Mouse (Mus musculus) stomach, embryonic 14.5 days (tissue): ENCODE results near the gene Catsperd. TPM values are rescaled to one million over a fixed set of nuclear protein-coding genes. Genes with fewer than 3 reads are reported as not detected.

Experiments used
- ATAC-seq: fragments of 200-750 bp; cut with Nextera tagmentation; 2 replicates; pipeline ENCODE4 v1.8.0; 2017; ENCODE audit warnings: low read depth, moderate TSS enrichment; ENCODE audit not compliant: insufficient number of reproducible peaks, insufficient read depth, low FRiP score
- H3K27ac ChIP-seq: fragments of 300-500 bp; sonication (generic); 2 replicates; pipeline ENCODE4 v1.5.1; 2014; ENCODE audit warnings: mild to moderate bottlenecking, low read length, moderate library complexity, mixed read lengths
- H3K27me3 ChIP-seq: fragments of 300-500 bp; sonication (generic); 2 replicates; pipeline ENCODE4 v1.6.1; 2014; ENCODE audit warnings: low read length, control low read depth, mixed read lengths; ENCODE audit not compliant: control insufficient read depth, insufficient read depth
- H3K36me3 ChIP-seq: fragments of 300-500 bp; sonication (generic); 2 replicates; pipeline ENCODE4 v1.6.1; 2014; ENCODE audit warnings: mild to moderate bottlenecking, control low read depth, low read length, moderate library complexity, mixed read lengths; ENCODE audit not compliant: control insufficient read depth, insufficient read depth
- H3K4me1 ChIP-seq: fragments of 300-500 bp; sonication (generic); 2 replicates; pipeline ENCODE4 v1.6.1; 2014; ENCODE audit warnings: low read length, control low read depth, mixed read lengths; ENCODE audit not compliant: control insufficient read depth, insufficient read depth
- H3K4me2 ChIP-seq: fragments of 300-500 bp; sonication (generic); replicated peaks from 2 replicates; pipeline ENCODE4 v1.6.1; 2014; ENCODE audit warnings: low read depth, low read length, control low read depth
- H3K4me3 ChIP-seq: fragments of 300-500 bp; sonication (generic); 2 replicates; pipeline ENCODE4 v1.5.1; 2014; ENCODE audit warnings: low read depth, low read length, control low read depth
- H3K9ac ChIP-seq: fragments of 300-500 bp; sonication (generic); replicated peaks from 2 replicates; pipeline ENCODE4 v1.6.1; 2014; ENCODE audit warnings: low read depth, mild to moderate bottlenecking, control low read depth, low read length, moderate library complexity, mixed read lengths
- H3K9me3 ChIP-seq: fragments of 300-500 bp; sonication (generic); 2 replicates; pipeline ENCODE4 v1.6.1; 2016; ENCODE audit warnings: low read depth, low read length, control low read depth; ENCODE audit not compliant: control insufficient read depth
- WGBS: fragments of 180-500 bp; shearing (Covaris S2); extraction: QIAGEN DNeasy Blood & Tissue Kit; methylation state at CpG from one replicate; pipeline ENCODE4 v1.1.7; 2014; 5-methylcytosine and 5-hydroxymethylcytosine counted together
- polyA plus RNA-seq: library from polyadenylated mRNA; unstranded; fragments of >200 nt; fragmentation: Nextera tagmentation; extraction: Ambion mirVana; gene quantifications from 2 replicates; pipeline ENCODE4 v1.2.1, GENCODE M21; 2014

The Catsperd gene
- polyA plus RNA-seq, 1 experiment from 2014 or later = 0.46 TPM

DNA sequence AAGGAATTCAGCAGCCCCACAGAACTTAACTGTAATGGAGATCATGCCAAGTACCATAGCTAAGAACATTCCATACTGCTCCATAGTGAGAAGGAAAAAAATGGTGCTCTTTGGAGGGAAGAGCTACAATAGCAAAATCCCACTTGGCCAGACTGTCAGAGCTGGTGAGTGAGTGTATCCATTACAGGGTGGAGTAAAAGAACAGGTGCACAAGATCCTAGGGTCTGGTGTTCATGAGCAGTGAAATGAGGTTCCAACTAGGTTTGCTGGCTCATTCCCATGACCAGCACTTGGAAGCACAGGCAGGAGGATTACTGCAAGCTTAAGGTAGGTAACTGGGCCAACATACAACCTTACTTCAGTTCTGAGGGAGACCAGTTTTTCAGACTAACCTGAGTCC is 35.4 kb upstream of the Catsperd start:
- no peak overlapping the region for H3K27ac ChIP-seq
- no peak for ATAC-seq
- peaks cover 95% of the 10 kb centered on the region for H3K36me3 ChIP-seq
- H3K27me3 ChIP-seq = no peaks in the 10 kb centered on the region
- H3K4me3 ChIP-seq = no peak overlapping the region
- no peaks in the 10 kb centered on the region for H3K9me3 ChIP-seq
- H3K9ac ChIP-seq = no peak overlapping the region
- no peak overlapping the region for H3K4me2 ChIP-seq
- H3K4me1 ChIP-seq = no peaks in the 10 kb centered on the region

- no peak overlapping the region for H3K4me2 ChIP-seq
- WGBS = 82% methylated on average over 8 of the region's 8 CpGs
- no peak overlapping the region for H3K27ac ChIP-seq
- no peaks in the 10 kb centered on the region for H3K9me3 ChIP-seq
- ATAC-seq = no peak; the same call in 1 of the 2 replicates
- no peak overlapping the region for H3K9ac ChIP-seq
- H3K4me1 ChIP-seq = no peaks in the 10 kb centered on the region
- no peaks in the 10 kb centered on the region for H3K27me3 ChIP-seq
- no peak overlapping the region for H3K4me3 ChIP-seq
- peaks cover 91% of the 10 kb centered on the region for H3K36me3 ChIP-seq
Measured at GRCm38 (mm10) chr17:56593527-56594271, 34.2 kb upstream of the Catsperd start.

- 94% methylated on average over 28 of the region's 28 CpGs for whole genome bisulfite sequencing
- H3K4me3 ChIP-seq = no peak overlapping the region
- ATAC-seq = no peak
- peaks cover 87% of the 10 kb centered on the region for H3K36me3 ChIP-seq
- H3K9me3 ChIP-seq = no peaks in the 10 kb centered on the region
- H3K27ac ChIP-seq = no peak overlapping the region
- H3K4me1 ChIP-seq = peaks cover 5% of the 10 kb centered on the region; the same call in 1 of the 2 replicates
- H3K9ac ChIP-seq = no peak overlapping the region
- no peaks in the 10 kb centered on the region for H3K27me3 ChIP-seq
- no peak overlapping the region for H3K4me2 ChIP-seq
Measured at GRCm38 (mm10) chr17:56603186-56604069, 24.5 kb upstream of the Catsperd start.

DNA sequence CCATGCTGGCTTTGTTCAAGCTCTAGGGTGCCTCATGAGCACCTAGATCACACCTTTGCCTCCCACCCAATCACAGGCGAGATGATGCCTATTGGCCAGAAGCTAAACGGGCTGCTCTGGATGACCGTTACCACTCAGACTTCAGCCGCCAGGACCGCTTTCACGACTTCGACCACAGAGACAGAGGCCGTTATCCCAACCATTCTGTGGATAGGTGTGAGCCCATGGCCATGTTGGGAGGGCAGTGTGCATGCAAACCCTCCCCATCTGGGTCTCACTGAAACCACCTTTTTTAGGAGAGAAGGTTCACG is 23.9 kb upstream of the Catsperd start:
- Histone ChIP-seq H3K36me3 (peaks cover 87% of the 10 kb centered on the region), H3K4me3 (no peak overlapping the region), H3K27me3 (no peaks in the 10 kb centered on the region), H3K27ac (no peak overlapping the region), H3K9ac (no peak overlapping the region), H3K4me1 (peaks cover 9% of the 10 kb centered on the region; the same call in 1 of the 2 replicates), H3K9me3 (no peaks in the 10 kb centered on the region), H3K4me2 (no peak overlapping the region)
- no peak for ATAC-seq
- WGBS = 91% methylated on average over 9 of the region's 9 CpGs

DNA sequence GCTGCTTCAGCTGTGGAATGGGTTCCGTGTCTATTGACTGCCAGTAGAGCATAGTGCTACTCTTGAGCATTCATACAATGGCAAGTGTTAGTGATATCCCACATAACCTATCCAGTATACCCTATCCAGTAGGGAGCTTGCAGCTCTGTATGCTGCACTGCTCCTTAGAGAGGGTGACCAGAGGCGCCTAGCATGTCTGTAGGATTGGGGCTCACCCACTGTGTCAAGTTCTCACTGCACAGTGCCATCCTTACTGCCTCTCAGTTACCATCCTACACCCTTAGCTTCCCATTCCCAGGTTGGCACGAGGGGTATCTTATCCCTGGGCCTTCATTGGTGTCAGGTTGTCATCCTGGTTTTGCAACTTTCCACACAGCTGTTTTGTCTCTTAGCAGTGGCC is 23.5 kb upstream of the Catsperd start:
- no peaks in the 10 kb centered on the region for H3K9me3 ChIP-seq
- whole genome bisulfite sequencing = 91% methylated on average over 3 of the region's 3 CpGs
- H3K4me1 ChIP-seq = peaks cover 9% of the 10 kb centered on the region; the same call in 1 of the 2 replicates
- H3K4me2 ChIP-seq = no peak overlapping the region
- no peak for ATAC-seq
- no peak overlapping the region for H3K9ac ChIP-seq
- peaks cover 84% of the 10 kb centered on the region for H3K36me3 ChIP-seq
- H3K27me3 ChIP-seq = no peaks in the 10 kb centered on the region
- H3K27ac ChIP-seq = no peak overlapping the region
- H3K4me3 ChIP-seq = no peak overlapping the region

DNA sequence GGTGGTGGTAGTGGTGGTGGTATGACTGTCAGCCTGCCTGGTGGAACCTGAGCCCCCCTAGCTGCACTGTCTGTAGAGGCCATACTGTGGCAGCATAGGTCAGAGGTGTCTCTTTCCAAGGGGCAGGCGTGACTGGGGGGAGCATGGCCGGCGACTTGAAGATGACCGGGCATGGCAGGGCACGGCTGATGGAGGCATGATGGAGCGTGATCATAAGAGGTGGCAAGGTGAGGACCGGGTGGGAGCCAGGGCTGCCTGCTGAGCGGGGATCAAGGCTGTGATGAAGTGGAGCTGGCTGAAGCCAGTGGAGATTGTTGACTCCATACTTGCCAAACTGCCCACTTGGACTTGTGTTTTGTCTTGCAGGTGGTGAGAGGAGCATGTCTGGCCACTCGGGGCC is 22.5 kb upstream of the Catsperd start:
- Histone ChIP-seq H3K4me1 (peaks cover 9% of the 10 kb centered on the region; the same call in 1 of the 2 replicates), H3K27ac (no peak overlapping the region), H3K9me3 (no peaks in the 10 kb centered on the region), H3K9ac (no peak overlapping the region), H3K36me3 (peaks cover 74% of the 10 kb centered on the region), H3K4me3 (no peak overlapping the region), H3K27me3 (no peaks in the 10 kb centered on the region), H3K4me2 (no peak overlapping the region)
- no peak for ATAC-seq
- 84% methylated on average over 9 of the region's 9 CpGs for WGBS

- H3K27ac ChIP-seq = no peak overlapping the region
- no peak overlapping the region for H3K4me3 ChIP-seq
- ATAC-seq = no peak
- H3K9me3 ChIP-seq = no peaks in the 10 kb centered on the region
- H3K4me2 ChIP-seq = no peak overlapping the region
- 58% methylated on average over 3 of the region's 3 CpGs for WGBS
- no peaks in the 10 kb centered on the region for H3K27me3 ChIP-seq
- H3K4me1 ChIP-seq = peaks cover 12% of the 10 kb centered on the region; the same call in 1 of the 2 replicates
- no peak overlapping the region for H3K9ac ChIP-seq
- peaks cover 53% of the 10 kb centered on the region for H3K36me3 ChIP-seq
Measured at GRCm38 (mm10) chr17:56607521-56608062, 20.4 kb upstream of the Catsperd start.

GRCm38 (mm10) chr17:56608699-56609098 is 19.2 kb upstream of the Catsperd start:
- Histone ChIP-seq H3K4me3 (peak overlapping the region; percentile 65), H3K4me2 (peak overlapping the region; percentile 63), H3K36me3 (peaks cover 42% of the 10 kb centered on the region), H3K9me3 (no peaks in the 10 kb centered on the region), H3K9ac (peak overlapping the region; percentile 72; the same call in 1 of the 2 replicates), H3K27ac (no peak overlapping the region), H3K4me1 (peaks cover 12% of the 10 kb centered on the region; the same call in 1 of the 2 replicates), H3K27me3 (no peaks in the 10 kb centered on the region)
- 50% methylated on average over 5 of the region's 5 CpGs for WGBS
- ATAC-seq = no peak
